Mouse (Mus musculus): ENCODE data around the gene Fam189a1. TPM values are rescaled to one million over a fixed set of nuclear protein-coding genes. Genes with fewer than 3 reads are reported as not detected.
A peak's percentile ranks its signal among the peaks of the same experiment; 100 is the strongest.

The Fam189a1 gene
- total RNA-seq, 4 experiments from 2014 or later: 48.6 to 70.5 (median 61.7) TPM

- no peak for DNase-seq (ENCODE audit: low spot score in 2 of 2)
Measured at GRCm38 (mm10) chr7:64959087-64959486, 197.3 kb downstream of the Fam189a1 start.

DNA sequence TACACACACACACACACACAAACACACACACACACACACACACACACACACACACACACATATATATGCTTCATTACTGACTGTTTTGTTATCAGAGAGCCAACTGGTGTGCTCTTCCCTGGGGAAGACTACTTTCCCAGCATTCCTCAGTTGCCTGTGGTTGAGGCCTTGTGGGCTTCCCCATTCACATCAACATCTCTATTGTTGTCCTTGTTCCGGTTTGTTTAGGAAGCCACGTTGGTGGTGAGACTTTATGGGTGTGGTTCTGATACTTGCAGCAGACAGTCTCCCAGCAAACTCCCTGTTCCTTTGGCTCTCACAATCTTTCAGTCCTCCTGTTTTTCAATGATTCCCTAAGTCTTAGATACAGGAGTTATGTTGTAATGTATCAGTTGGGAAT is 204.2 kb downstream of the Fam189a1 start:
- no peak for DNase-seq (ENCODE audit: low spot score in 2 of 2)

- DNase-seq (ENCODE audit: low spot score in 2 of 2): no peak
Measured at GRCm38 (mm10) chr7:64950771-64951099, 205.6 kb downstream of the Fam189a1 start.

DNA sequence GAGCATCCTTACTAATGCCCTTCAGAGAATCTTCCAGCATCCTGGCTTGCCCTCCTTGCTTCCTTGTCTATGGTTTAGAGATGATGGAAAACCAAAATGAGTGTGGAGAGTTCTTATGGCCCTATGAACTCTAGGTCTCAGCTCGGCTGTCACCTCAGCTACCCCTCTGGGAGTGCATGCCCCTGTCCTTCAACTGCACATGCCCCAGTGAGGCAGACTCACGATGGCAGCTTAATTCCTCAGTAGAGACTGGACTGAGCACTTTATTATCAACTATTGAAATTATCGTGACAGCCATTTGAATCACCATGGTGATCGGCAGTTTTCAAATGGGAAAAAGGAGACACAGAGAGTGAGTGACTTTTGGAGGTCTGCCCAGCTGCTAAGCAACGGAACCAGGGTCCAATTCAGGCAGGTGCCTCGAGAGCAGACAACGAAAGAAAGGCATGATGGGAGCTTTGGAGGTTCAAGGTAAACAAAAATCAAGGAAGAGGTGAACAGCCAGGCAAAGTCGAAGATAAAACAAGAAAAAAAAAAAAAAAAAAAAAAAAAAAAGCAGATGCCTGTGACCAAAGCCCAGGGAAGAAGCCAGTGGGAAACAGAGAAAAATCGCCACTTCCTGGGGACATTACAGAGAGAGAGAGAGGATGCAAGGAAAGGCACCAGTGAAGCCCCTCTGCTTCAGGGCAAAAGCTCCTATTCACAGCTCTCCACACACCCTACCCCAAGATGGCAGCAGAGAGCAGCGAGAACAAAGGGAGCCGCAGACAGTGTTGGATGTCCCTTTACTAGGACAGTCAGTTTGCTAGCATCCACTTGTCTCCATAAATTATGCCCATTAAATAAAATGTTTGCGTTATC is 206.2 kb downstream of the Fam189a1 start:
- DNase-seq (ENCODE audit: low spot score in 2 of 2): peak; percentile 39 to 74

GRCm38 (mm10) chr7:64949465-64949864 is 206.9 kb downstream of the Fam189a1 start:
- no peak for DNase-seq (ENCODE audit: low spot score in 2 of 2)

DNA sequence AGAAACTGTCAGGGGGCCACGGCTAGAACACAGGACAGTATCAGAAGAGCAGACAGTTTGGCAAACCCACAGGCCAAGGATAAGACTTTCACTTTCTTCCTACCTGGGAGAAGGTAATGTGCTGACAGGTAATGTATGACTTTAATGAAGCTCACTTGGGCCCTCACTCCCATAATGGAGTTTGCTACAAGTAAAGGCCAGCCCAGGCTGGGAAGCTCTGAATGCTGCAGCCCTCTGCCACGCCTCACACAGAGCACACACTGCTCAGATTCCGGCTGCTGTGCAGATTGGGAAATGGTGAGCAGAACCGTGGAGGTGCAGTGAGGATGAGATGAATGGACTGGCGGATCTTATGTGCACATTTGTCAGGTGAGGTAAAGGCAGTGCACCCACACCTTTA is 211.7 kb downstream of the Fam189a1 start:
- no peak for DNase-seq (ENCODE audit: low spot score in 2 of 2)

GRCm38 (mm10) chr7:64944175-64944574 is 212.2 kb downstream of the Fam189a1 start:
- no peak for DNase-seq (ENCODE audit: low spot score in 2 of 2)

- DNase-seq (ENCODE audit: low spot score in 2 of 2): no peak
Measured at GRCm38 (mm10) chr7:64936927-64937326, 219.4 kb downstream of the Fam189a1 start.

GRCm38 (mm10) chr7:64934115-64934514 is 222.3 kb downstream of the Fam189a1 start:
- no peak for DNase-seq (ENCODE audit: low spot score in 2 of 2)

DNA sequence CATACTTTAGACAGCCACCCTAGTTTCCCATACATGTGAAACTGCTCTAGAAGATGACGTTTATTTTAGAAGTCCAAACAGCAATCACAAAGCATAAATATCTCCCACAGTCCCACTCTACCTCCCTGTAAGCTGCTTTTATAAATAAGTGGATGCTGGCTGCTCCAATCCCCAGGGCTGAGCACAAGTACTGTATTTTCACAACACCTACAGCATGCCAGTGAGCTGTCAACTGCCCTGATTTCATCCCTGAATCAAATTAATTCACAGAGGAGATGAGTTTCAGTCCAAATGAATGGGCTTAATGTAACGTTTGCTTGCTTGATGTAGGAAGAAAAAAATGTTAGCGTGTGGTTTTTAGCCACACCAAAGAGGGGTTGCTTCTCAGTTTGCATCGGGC is 225.4 kb downstream of the Fam189a1 start:
- no peak for DNase-seq (ENCODE audit: low spot score in 2 of 2)

GRCm38 (mm10) chr7:64923918-64924317 is 232.5 kb downstream of the Fam189a1 start:
- peak in 1 of 2 experiments; percentile 46 for DNase-seq (ENCODE audit: low spot score in 2 of 2)

- DNase-seq (ENCODE audit: low spot score in 2 of 2): no peak
Measured at GRCm38 (mm10) chr7:64921189-64921588, 235.2 kb downstream of the Fam189a1 start.

GRCm38 (mm10) chr7:64920735-64921134 is 235.6 kb downstream of the Fam189a1 start:
- no peak for DNase-seq (ENCODE audit: low spot score in 2 of 2)

DNA sequence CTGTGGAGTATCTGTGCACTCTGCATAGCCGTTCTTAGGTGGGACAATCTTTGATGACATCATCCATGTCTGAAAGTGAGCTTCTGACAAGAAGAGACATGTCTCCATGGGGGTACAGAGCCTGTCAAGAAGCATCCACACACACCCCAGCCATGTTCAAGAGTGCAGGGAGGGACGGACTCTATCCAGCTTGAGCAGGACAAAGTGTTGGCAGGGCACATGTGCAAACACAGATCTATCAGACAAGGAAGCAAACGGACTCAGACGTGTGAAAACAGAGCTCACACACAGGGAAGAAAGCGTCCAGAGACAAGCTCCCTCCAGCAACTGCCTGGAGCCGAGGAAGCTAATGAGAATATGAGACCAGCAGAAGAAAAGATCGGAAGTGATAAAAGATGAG is 239.7 kb downstream of the Fam189a1 start:
- no peak for DNase-seq (ENCODE audit: low spot score in 2 of 2)

DNA sequence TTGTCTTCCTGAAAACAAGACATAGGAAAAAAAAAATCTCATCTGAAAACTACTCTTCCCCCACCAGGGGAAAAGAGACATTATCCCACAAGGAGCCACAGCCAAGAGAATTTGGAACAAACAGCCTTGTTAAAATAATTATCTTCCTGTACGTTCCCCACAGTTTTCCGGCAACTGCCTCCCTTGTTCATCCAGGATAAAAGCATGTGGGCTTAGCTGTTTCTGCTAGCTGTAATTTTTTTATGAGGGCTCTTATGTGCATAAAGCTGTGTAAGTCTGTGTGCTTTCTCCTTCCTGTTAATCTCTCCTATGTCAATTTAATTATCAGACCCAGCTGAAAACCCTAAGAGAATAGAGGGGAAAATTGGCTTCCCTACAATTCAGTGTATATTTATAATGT is 241.2 kb downstream of the Fam189a1 start:
- DNase-seq (ENCODE audit: low spot score in 2 of 2): no peak

GRCm38 (mm10) chr7:64911945-64912344 is 244.4 kb downstream of the Fam189a1 start:
- no peak for DNase-seq (ENCODE audit: low spot score in 2 of 2)

DNA sequence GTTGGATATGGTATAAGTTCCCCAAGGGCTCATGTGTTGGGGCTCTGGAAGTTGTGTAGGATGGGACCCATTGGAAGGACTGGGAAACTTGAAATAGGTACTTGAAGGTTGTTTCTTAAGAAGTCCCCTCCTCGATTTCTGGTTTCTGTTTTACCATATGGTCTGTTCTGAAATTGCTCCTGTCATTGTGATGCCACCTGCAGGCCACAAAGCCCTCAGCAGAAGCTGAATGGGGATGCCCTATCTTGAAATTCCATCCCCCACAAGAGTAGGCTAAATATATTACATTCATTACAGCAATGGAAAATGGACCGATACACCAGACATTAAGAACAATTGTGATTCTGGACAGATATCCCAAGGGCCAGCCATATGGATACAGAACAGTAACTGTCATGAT is 246.2 kb downstream of the Fam189a1 start:
- no peak for DNase-seq (ENCODE audit: low spot score in 2 of 2)

DNA sequence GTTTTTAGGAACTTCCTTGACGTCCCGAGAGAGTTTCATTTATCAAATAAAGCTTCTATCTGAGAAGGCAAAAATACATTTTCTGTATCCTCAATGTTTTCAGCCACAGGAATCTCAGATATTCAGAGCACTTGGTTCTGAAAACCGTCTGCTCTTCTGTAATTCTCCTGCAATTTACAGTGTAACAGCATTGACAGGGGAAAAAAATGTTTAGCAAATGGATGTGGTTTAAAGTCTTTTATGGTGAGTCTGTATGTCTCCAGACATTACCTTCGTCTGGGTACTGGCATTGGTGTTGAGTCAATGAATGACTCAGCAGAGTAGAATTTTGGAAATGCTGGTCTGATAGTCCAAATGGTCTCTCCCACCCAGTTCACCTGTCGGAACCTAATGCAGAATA is 249.4 kb downstream of the Fam189a1 start:
- DNase-seq (ENCODE audit: low spot score in 2 of 2): no peak

DNA sequence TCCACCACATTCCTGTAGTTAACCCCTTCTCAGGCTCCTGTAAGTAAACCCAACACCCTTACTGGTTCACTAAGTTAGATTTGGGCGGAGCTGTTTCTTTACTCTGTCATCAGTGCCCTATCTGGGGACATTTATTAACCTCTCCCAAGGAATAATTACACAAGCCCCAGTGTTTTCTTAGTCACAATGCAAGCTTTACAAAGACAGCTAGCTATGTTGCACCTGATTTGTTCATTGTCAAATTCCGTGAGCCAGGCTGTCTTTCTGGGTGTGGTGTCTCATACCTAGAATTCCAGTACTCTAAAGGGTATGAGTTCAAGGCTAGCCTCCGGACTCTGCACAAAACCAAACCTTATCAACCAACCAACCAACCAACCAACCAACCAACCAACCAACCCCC is 250.9 kb downstream of the Fam189a1 start:
- no peak for DNase-seq (ENCODE audit: low spot score in 2 of 2)

GRCm38 (mm10) chr7:64900249-64900648 is 256.1 kb downstream of the Fam189a1 start:
- DNase-seq (ENCODE audit: low spot score in 2 of 2): no peak

DNA sequence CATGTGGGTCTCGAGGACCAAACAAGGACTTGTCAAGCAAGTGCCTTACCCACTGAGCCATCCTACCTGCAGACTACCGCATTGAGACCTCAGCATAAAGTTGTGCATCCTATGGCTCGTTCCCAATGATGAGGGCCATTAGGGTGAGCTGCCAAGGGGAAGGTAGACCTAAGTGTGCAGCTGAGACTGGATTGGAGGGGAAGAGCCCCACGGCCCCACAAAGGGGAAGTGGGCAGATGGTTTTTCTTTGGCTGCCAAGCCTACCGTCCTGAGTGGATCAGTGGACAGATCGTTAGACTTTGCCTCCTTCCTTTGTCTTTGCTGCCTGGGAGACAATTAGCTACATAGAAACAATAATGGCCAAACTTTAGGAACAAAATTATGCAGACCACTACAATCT is 259.8 kb downstream of the Fam189a1 start:
- DNase-seq (ENCODE audit: low spot score in 2 of 2): no peak

DNA sequence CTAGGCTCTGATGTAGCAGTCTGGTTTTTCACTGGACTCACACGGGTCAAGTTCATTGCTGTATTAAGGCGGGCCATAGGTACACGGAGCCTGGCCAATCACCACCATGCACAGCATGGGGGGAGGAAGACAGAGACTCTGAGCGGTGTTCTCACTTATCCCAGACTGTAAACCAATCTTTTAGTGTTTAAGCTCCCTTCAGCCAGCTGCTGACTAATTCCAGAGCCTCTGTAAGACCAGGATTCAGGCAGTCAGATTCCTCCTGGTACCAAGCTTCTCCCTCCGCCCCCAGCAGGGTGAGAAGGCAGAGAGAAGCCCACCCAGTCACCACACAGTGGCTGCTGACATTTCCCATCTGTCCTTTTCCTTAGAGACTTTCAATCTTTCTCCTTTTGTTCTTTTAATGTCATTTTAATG is 260.7 kb downstream of the Fam189a1 start:
- DNase-seq (ENCODE audit: low spot score in 2 of 2): no peak

GRCm38 (mm10) chr7:64891139-64891538 is 265.2 kb downstream of the Fam189a1 start:
- no peak for DNase-seq (ENCODE audit: low spot score in 2 of 2)
